Mouse (Mus musculus) brain, embryonic 14.5 days (tissue): Measurements from ENCODE around the gene Kcnj8.

Source experiments
- CTCF ChIP-seq: fragments of 200-500 bp; IDR thresholded peaks from 2 replicates; pipeline ENCODE4 v1.5.1; 2012; ENCODE audit warnings: inconsistent platforms, mild to moderate bottlenecking, moderate library complexity, borderline replicate concordance; ENCODE audit not compliant: insufficient read depth, insufficient read length; ENCODE audit errors: extremely low read depth
- POLR2A ChIP-seq: fragments of 200-500 bp; IDR thresholded peaks from 2 replicates; pipeline ENCODE4 v1.6.1; 2012; ENCODE audit warnings: mild to moderate bottlenecking, inconsistent platforms, borderline replicate concordance; ENCODE audit not compliant: poor library complexity, insufficient read depth, insufficient read length, severe bottlenecking; ENCODE audit errors: extremely low read depth

DNA sequence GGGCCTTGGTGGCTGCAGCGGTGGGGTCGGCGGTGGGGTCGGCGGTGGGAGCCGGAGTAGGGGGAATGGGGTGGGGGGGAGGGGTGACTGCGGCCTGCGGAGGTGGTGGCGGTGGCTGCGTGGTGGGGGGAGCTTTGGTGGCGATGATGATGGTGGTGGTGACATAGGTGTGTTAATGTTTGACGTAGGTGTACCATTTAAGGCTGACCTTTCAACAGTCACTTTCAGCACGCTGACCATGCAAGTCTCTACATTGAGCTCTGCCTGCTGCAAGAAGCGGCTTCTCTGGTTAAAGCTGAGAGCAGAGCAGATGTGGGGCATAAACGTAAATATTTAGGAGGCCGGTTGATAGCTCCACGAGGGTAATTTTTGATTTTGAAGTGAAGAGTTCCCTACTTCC, 39.3 kb downstream of the Kcnj8 start:
- TF ChIP-seq CTCF: no peak
- no peak for TF ChIP-seq POLR2A
